Mouse (Mus musculus): ENCODE results near the gene Adcyap1r1.

DNA sequence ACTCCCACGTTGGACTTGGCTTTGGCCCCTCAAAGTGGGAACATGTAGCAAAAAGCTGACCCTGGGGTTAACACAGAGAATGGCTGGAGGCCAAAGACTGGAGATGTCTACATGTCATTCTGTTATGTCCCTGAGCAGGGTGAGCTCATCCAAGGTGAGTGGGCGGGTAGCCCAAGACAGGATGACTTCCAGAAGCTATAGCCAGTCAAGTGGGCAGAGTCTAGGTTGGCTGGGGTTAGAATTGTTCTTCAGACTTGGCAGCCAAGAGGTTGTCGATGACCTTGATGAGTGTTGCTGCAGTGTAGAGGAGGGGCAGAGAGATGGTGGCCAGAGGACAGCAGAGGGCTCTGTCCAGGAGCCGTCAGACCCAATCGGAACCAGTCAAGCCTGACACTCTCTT is 18.9 kb downstream of the Adcyap1r1 start:
- TF ChIP-seq ZC3H11A (IDR thresholded peaks at IDR 0.05; ENCODE audit: borderline replicate concordance, low read depth, low read length), result no peak
- no peak for TF ChIP-seq HCFC1 (IDR thresholded peaks at IDR 0.05; ENCODE audit: borderline replicate concordance, insufficient read depth, low read length)
- TF ChIP-seq CHD2 (IDR thresholded peaks at IDR 0.05; ENCODE audit: low read depth, low read length), result no peak

Measured in ES-E14 (cell line).